Mouse (Mus musculus) hindbrain, postnatal 0 days (tissue): ENCODE measurements around the gene Trim71. TPM values are rescaled to one million over a fixed set of nuclear protein-coding genes. Genes with fewer than 3 reads are reported as not detected.

Experiments
- ATAC-seq: fragments of 200-750 bp; cut with Nextera tagmentation; 2 replicates; pipeline ENCODE4 v1.8.0; 2017; ENCODE audit warnings: mild to moderate bottlenecking, moderate TSS enrichment, moderate library complexity
- DNase-seq: peaks from one replicate; pipeline ENCODE4 v3.0.0-alpha.2; 2015; ENCODE audit warnings: low spot score
- H3K27ac ChIP-seq: fragments of 300-500 bp; sonication (generic); 2 replicates; pipeline ENCODE4 v1.5.1; 2014; ENCODE audit warnings: mild to moderate bottlenecking
- H3K27me3 ChIP-seq: fragments of 300-500 bp; sonication (generic); 2 replicates; pipeline ENCODE4 v1.6.1; 2014; ENCODE audit warnings: low read length, mixed read lengths; ENCODE audit not compliant: insufficient read depth
- H3K36me3 ChIP-seq: fragments of 300-500 bp; sonication (generic); 2 replicates; pipeline ENCODE4 v1.6.1; 2014; ENCODE audit warnings: low read length, mixed read lengths; ENCODE audit not compliant: insufficient read depth
- H3K4me1 ChIP-seq: fragments of 300-500 bp; sonication (generic); 2 replicates; pipeline ENCODE4 v1.6.1; 2014; ENCODE audit warnings: antibody characterized with exemption, low read length, mixed read lengths; ENCODE audit not compliant: insufficient read depth
- H3K4me2 ChIP-seq: fragments of 300-500 bp; sonication (generic); 2 replicates; pipeline ENCODE4 v1.6.1; 2014; ENCODE audit warnings: low read depth, mild to moderate bottlenecking, low read length, moderate library complexity, mixed read lengths
- H3K4me3 ChIP-seq: fragments of 300-500 bp; sonication (generic); 2 replicates; pipeline ENCODE4 v1.5.1; 2014; ENCODE audit warnings: low read length
- H3K9ac ChIP-seq: fragments of 300-500 bp; sonication (generic); replicated peaks from 2 replicates; pipeline ENCODE4 v1.6.1; 2014; ENCODE audit warnings: mild to moderate bottlenecking, low read length, moderate library complexity, mixed read lengths
- H3K9me3 ChIP-seq: fragments of 300-500 bp; sonication (generic); 2 replicates; pipeline ENCODE4 v1.6.1; 2016; ENCODE audit warnings: low read length, mixed read lengths
- CTCF ChIP-seq: IDR thresholded peaks from 2 replicates; pipeline ENCODE4 v1.5.1; 2016; ENCODE audit warnings: antibody characterized with exemption, control low read depth, low read depth
- WGBS: fragments of 180-500 bp; shearing (Covaris S2); extraction: QIAGEN DNeasy Blood & Tissue Kit; methylation state at CpG from one replicate; pipeline ENCODE4 v1.1.7; 2014; 5-methylcytosine and 5-hydroxymethylcytosine counted together
- polyA plus RNA-seq: library from polyadenylated mRNA; unstranded; fragments of >200 nt; fragmentation: Nextera tagmentation; extraction: Ambion mirVana; gene quantifications from 2 replicates; pipeline ENCODE4 v1.2.1, GENCODE M21; 2015
- total RNA-seq: library from RNA; depleted of rRNA; stranded (reverse); fragments of >200 nt; gene quantifications from 2 replicates; pipeline ENCODE4 v1.2.3, GENCODE M21; 2014; rRNA removed

Gene Trim71
- total and polyA plus RNA-seq, 2 experiments from 2014 or later: 0.10 to 0.24 TPM

- H3K9me3 ChIP-seq: no peaks in the 10 kb centered on the region
- H3K4me2 ChIP-seq: no peak overlapping the region
- no peak overlapping the region for H3K9ac ChIP-seq
- DNase-seq: no peak
- no peaks in the 10 kb centered on the region for H3K4me1 ChIP-seq
- peaks cover 5% of the 10 kb centered on the region; the same call in 1 of the 2 replicates for H3K36me3 ChIP-seq
- no peak overlapping the region for H3K4me3 ChIP-seq
- H3K27me3 ChIP-seq: no peaks in the 10 kb centered on the region
- ATAC-seq: no peak
- 98% methylated on average over 4 of the region's 4 CpGs for WGBS
- H3K27ac ChIP-seq: no peak overlapping the region
- peak; percentile 18; the same call in 1 of the 2 replicates for TF ChIP-seq CTCF
These were observed 95.5 kb downstream of the Trim71 start for GRCm38 (mm10) chr9:114468701-114469100.

- DNase-seq: no peak
- H3K9me3 ChIP-seq: no peaks in the 10 kb centered on the region
- H3K9ac ChIP-seq: no peak overlapping the region
- 90% methylated on average over 5 of the region's 5 CpGs for WGBS
- no peaks in the 10 kb centered on the region for H3K4me1 ChIP-seq
- no peak for ATAC-seq
- H3K36me3 ChIP-seq: peaks cover 5% of the 10 kb centered on the region; the same call in 1 of the 2 replicates
- H3K4me2 ChIP-seq: no peak overlapping the region
- no peak overlapping the region for H3K4me3 ChIP-seq
- no peak overlapping the region for H3K27ac ChIP-seq
- no peaks in the 10 kb centered on the region for H3K27me3 ChIP-seq
- TF ChIP-seq CTCF: no peak
These were observed 96.0 kb downstream of the Trim71 start for GRCm38 (mm10) chr9:114468217-114468616.

- H3K36me3 ChIP-seq: peaks cover 5% of the 10 kb centered on the region; the same call in 1 of the 2 replicates
- no peaks in the 10 kb centered on the region for H3K4me1 ChIP-seq
- no peak overlapping the region for H3K4me3 ChIP-seq
- ATAC-seq: no peak
- H3K4me2 ChIP-seq: no peak overlapping the region
- DNase-seq: no peak
- H3K27ac ChIP-seq: no peak overlapping the region
- H3K27me3 ChIP-seq: no peaks in the 10 kb centered on the region
- 59% methylated on average over 7 of the region's 7 CpGs for WGBS
- H3K9ac ChIP-seq: no peak overlapping the region
- TF ChIP-seq CTCF: no peak
- H3K9me3 ChIP-seq: no peaks in the 10 kb centered on the region
These were observed 97.3 kb downstream of the Trim71 start for GRCm38 (mm10) chr9:114466871-114467270.

GRCm38 (mm10) chr9:114465442-114465841 is 98.7 kb downstream of the Trim71 start:
- no peak overlapping the region for H3K4me2 ChIP-seq
- no peaks in the 10 kb centered on the region for H3K9me3 ChIP-seq
- no peaks in the 10 kb centered on the region for H3K27me3 ChIP-seq
- H3K36me3 ChIP-seq: peaks cover 5% of the 10 kb centered on the region; the same call in 1 of the 2 replicates
- WGBS: 73% methylated on average over 6 of the region's 6 CpGs
- no peak overlapping the region for H3K9ac ChIP-seq
- H3K4me1 ChIP-seq: no peaks in the 10 kb centered on the region
- no peak for DNase-seq
- ATAC-seq: no peak
- H3K4me3 ChIP-seq: no peak overlapping the region
- TF ChIP-seq CTCF: no peak
- no peak overlapping the region for H3K27ac ChIP-seq

DNA sequence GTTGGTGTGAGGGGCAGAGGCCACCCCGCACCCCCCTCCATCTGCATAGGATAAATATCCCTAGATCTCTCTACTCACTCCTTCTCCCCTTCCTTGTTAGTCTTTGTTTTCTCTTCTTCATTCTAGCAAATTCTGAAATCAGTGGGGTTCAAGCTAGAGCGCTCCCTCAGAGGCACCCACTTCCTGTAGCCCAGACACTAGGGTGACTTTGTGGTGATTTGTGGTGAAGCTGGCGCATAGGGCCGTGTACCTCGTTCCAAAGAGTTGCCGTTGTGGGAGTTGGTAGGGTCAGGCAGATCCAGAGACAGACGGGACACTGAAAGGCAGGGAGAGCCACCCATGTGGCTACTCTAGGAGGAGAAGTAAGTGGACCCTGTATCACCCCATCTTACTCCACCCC is 101.6 kb downstream of the Trim71 start:
- no peak for DNase-seq
- H3K36me3 ChIP-seq: peaks cover 5% of the 10 kb centered on the region; the same call in 1 of the 2 replicates
- WGBS: 94% methylated on average over 7 of the region's 7 CpGs
- H3K4me2 ChIP-seq: no peak overlapping the region
- no peak for ATAC-seq
- H3K27me3 ChIP-seq: no peaks in the 10 kb centered on the region
- TF ChIP-seq CTCF: no peak
- no peak overlapping the region for H3K9ac ChIP-seq
- H3K4me1 ChIP-seq: no peaks in the 10 kb centered on the region
- no peak overlapping the region for H3K27ac ChIP-seq
- no peaks in the 10 kb centered on the region for H3K9me3 ChIP-seq
- H3K4me3 ChIP-seq: no peak overlapping the region

DNA sequence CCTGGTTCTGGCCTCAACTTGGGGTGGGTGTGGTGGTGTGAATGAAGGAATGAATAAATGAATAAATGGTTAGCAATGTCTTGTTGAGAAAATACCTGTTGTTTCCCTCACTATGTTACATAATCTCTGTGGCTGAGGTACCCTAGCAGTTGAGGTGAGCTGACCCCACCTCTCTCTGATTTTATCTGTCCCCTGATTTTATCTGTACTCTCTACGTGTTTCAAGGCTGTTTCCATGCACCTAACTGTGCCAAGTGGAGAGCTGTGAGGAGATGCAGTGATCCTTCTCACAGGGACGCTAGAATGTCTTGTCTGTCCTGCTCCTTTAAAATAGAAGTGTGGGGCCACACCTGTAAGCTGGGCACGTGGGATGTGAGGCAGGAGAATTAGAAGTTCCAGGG is 105.7 kb downstream of the Trim71 start:
- no peak for ATAC-seq
- Histone ChIP-seq H3K4me3 (no peak overlapping the region), H3K36me3 (no peaks in the 10 kb centered on the region; the same call in 1 of the 2 replicates), H3K9ac (no peak overlapping the region), H3K27ac (no peak overlapping the region), H3K27me3 (no peaks in the 10 kb centered on the region), H3K4me1 (no peaks in the 10 kb centered on the region), H3K4me2 (no peak overlapping the region), H3K9me3 (no peaks in the 10 kb centered on the region)
- WGBS: 77% methylated on average over 3 of the region's 3 CpGs
- no peak for TF ChIP-seq CTCF
- no peak for DNase-seq

Other genes with a start within 250 kb of the Trim71 start
- not detected in 2 replicates for gene Bcl2a1c, start 234.2 kb downstream of the Trim71 start, total RNA-seq
- gene Bcl2a1c, start 234.2 kb downstream of the Trim71 start, polyA plus RNA-seq: not detected in 2 replicates
- 22.7 and 24.7 TPM in 2 replicates for gene Crtap, start 173.7 kb downstream of the Trim71 start, total RNA-seq
- gene Crtap, start 173.7 kb downstream of the Trim71 start, polyA plus RNA-seq: 31.8 and 34.2 TPM in 2 replicates
- gene Glb1, start 163.3 kb downstream of the Trim71 start, total RNA-seq: 37.5 and 41.9 TPM in 2 replicates
- gene Glb1, start 163.3 kb downstream of the Trim71 start, polyA plus RNA-seq: 35.7 and 36.2 TPM in 2 replicates
- 6.1 and 9.4 TPM in 2 replicates for gene Tmppe, start 163.3 kb downstream of the Trim71 start, total RNA-seq
- gene Tmppe, start 163.3 kb downstream of the Trim71 start, polyA plus RNA-seq: 5.9 and 7.1 TPM in 2 replicates
- not detected in 2 replicates for gene Ccr4, start 59.5 kb downstream of the Trim71 start, total RNA-seq
- gene Ccr4, start 59.5 kb downstream of the Trim71 start, polyA plus RNA-seq: not detected in 2 replicates
- not detected in 2 replicates for gene C130032M10Rik, start 48.7 kb downstream of the Trim71 start, total RNA-seq
- gene C130032M10Rik, start 48.7 kb downstream of the Trim71 start, polyA plus RNA-seq: not detected in 2 replicates
- gene Cnot10, start 75.8 kb upstream of the Trim71 start, total RNA-seq: 29.6 and 34.2 TPM in 2 replicates
- 45.3 and 48.0 TPM in 2 replicates for gene Cnot10, start 75.8 kb upstream of the Trim71 start, polyA plus RNA-seq
- 85.6 and 87.7 TPM in 2 replicates for gene Dync1li1, start 124.4 kb upstream of the Trim71 start, total RNA-seq
- gene Dync1li1, start 124.4 kb upstream of the Trim71 start, polyA plus RNA-seq: 144 and 145 TPM in 2 replicates
- 15.2 and 17.9 TPM in 2 replicates for gene Cmtm6, start 166.7 kb upstream of the Trim71 start, total RNA-seq
- gene Cmtm6, start 166.7 kb upstream of the Trim71 start, polyA plus RNA-seq: 23.9 and 24.8 TPM in 2 replicates
- 14.3 and 21.1 TPM in 2 replicates for gene Cmtm7, start 217.5 kb upstream of the Trim71 start, total RNA-seq
- 10.2 and 11.8 TPM in 2 replicates for gene Cmtm7, start 217.5 kb upstream of the Trim71 start, polyA plus RNA-seq